Mouse (Mus musculus) liver, embryonic 14.5 days (tissue): ENCODE results near the gene Epb41l4b.

ENCODE experiments used
- CTCF ChIP-seq: IDR thresholded peaks from 2 replicates; pipeline ENCODE4 v1.5.1; 2016; ENCODE audit warnings: antibody characterized with exemption, low read depth, control low read depth
- EP300 ChIP-seq: IDR thresholded peaks from 2 replicates; pipeline ENCODE4 v1.6.1; 2016; ENCODE audit warnings: antibody characterized with exemption, low read depth

GRCm38 (mm10) chr4:57114617-57115592 is 28.3 kb downstream of the Epb41l4b start:
- no peak for TF ChIP-seq CTCF
- TF ChIP-seq EP300, result peak; percentile 53
